Mouse (Mus musculus) forebrain, postnatal 0 days (tissue): ENCODE results near the gene Prepl. TPM values are rescaled to one million over a fixed set of nuclear protein-coding genes. Genes with fewer than 3 reads are reported as not detected.

Source experiments
- ATAC-seq: fragments of 200-750 bp; cut with Nextera tagmentation; 2 replicates; pipeline ENCODE4 v1.8.0; 2017; ENCODE audit warnings: mild to moderate bottlenecking, moderate library complexity
- DNase-seq: peaks from one replicate; pipeline ENCODE4 v3.0.0-alpha.2; 2015
- H3K27ac ChIP-seq: fragments of 300-500 bp; sonication (generic); 2 replicates; pipeline ENCODE4 v1.5.1; 2014; ENCODE audit warnings: low read depth, mild to moderate bottlenecking, antibody characterized with exemption, low read length, moderate library complexity, mixed read lengths
- H3K27me3 ChIP-seq: fragments of 300-500 bp; sonication (generic); 2 replicates; pipeline ENCODE4 v1.6.1; 2014; ENCODE audit warnings: mild to moderate bottlenecking, low read length, mixed read lengths; ENCODE audit not compliant: insufficient read depth
- H3K36me3 ChIP-seq: fragments of 300-500 bp; sonication (generic); 2 replicates; pipeline ENCODE4 v1.6.1; 2014; ENCODE audit warnings: mild to moderate bottlenecking, moderate library complexity; ENCODE audit not compliant: insufficient read depth
- H3K4me1 ChIP-seq: fragments of 300-500 bp; sonication (generic); 2 replicates; pipeline ENCODE4 v1.6.1; 2014; ENCODE audit warnings: antibody characterized with exemption; ENCODE audit not compliant: insufficient read depth
- H3K4me2 ChIP-seq: fragments of 300-500 bp; sonication (generic); 2 replicates; pipeline ENCODE4 v1.6.1; 2014; ENCODE audit warnings: low read depth, mild to moderate bottlenecking, moderate library complexity
- H3K4me3 ChIP-seq: fragments of 300-500 bp; sonication (generic); 2 replicates; pipeline ENCODE4 v1.5.1; 2014; ENCODE audit warnings: low read depth, low read length, mixed read lengths
- H3K9ac ChIP-seq: fragments of 300-500 bp; sonication (generic); 2 replicates; pipeline ENCODE4 v1.6.1; 2014; ENCODE audit warnings: mild to moderate bottlenecking
- H3K9me3 ChIP-seq: fragments of 300-500 bp; sonication (generic); 2 replicates; pipeline ENCODE4 v1.6.1; 2016; ENCODE audit warnings: low read length
- CTCF ChIP-seq: sonication (generic); IDR thresholded peaks from 2 replicates; pipeline ENCODE4 v1.5.1; 2016; ENCODE audit warnings: antibody characterized with exemption, control low read depth, low read depth
- WGBS: fragments of 180-500 bp; shearing (Covaris S2); extraction: QIAGEN DNeasy Blood & Tissue Kit; methylation state at CpG from one replicate; pipeline ENCODE4 v1.1.7; 2014; 5-methylcytosine and 5-hydroxymethylcytosine counted together
- polyA plus RNA-seq: library from polyadenylated mRNA; unstranded; fragments of >200 nt; fragmentation: Nextera tagmentation; extraction: Ambion mirVana; gene quantifications from 2 replicates; pipeline ENCODE4 v1.2.1, GENCODE M21; 2015
- total RNA-seq: library from RNA; depleted of rRNA; stranded (reverse); fragments of >200 nt; gene quantifications from 2 replicates; pipeline ENCODE4 v1.2.3, GENCODE M21; 2014; rRNA removed

The Prepl gene
- total and polyA plus RNA-seq, 2 experiments from 2014 or later, result 105 to 107 TPM

GRCm38 (mm10) chr17:85014632-85015031, 75.4 kb downstream of the Prepl start:
- H3K9ac ChIP-seq, result no peak overlapping the region
- H3K4me2 ChIP-seq, result no peak overlapping the region
- ATAC-seq, result no peak
- TF ChIP-seq CTCF, result no peak
- DNase-seq, result no peak
- H3K27me3 ChIP-seq, result no peaks in the 10 kb centered on the region
- H3K9me3 ChIP-seq, result no peaks in the 10 kb centered on the region
- H3K4me1 ChIP-seq, result no peaks in the 10 kb centered on the region
- no peak overlapping the region for H3K4me3 ChIP-seq
- peaks cover 3% of the 10 kb centered on the region; the same call in 1 of the 2 replicates for H3K36me3 ChIP-seq
- no peak overlapping the region for H3K27ac ChIP-seq
- WGBS, result 90% methylated on average over 3 of the region's 3 CpGs

DNA sequence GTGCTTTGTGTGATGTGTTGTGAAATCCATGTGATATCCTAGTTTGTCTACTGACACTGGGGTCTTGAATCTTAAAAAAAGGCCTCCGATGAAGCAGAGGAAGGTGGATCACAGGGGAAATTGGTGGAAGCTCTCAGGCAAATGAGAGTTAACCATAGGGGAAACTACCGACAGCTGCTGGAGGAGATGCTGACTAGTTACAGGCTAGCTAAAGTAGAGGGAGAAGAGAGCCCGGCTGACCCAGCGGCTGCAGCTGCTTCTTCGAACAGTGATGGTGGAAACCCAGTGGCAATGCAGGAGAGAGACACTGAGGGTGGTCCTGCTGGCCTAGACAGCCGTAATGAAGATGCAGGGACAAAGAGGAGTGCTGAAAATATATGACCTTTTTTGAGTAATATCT, 76.6 kb downstream of the Prepl start:
- Histone ChIP-seq H3K4me1 (no peaks in the 10 kb centered on the region), H3K27ac (no peak overlapping the region; the same call in 1 of the 2 replicates), H3K4me3 (no peak overlapping the region), H3K4me2 (no peak overlapping the region), H3K9me3 (no peaks in the 10 kb centered on the region), H3K36me3 (peaks cover 3% of the 10 kb centered on the region; the same call in 1 of the 2 replicates), H3K9ac (no peak overlapping the region), H3K27me3 (no peaks in the 10 kb centered on the region)
- TF ChIP-seq CTCF, result no peak
- DNase-seq, result no peak
- WGBS, result 69% methylated on average over 6 of the region's 6 CpGs
- ATAC-seq, result no peak

Other genes with a start within 250 kb of the Prepl start
- 49.1 and 68.8 TPM in 2 replicates for gene Ppm1b, start 133.5 kb downstream of the Prepl start, total RNA-seq
- 49.5 and 62.9 TPM in 2 replicates for gene Ppm1b, start 133.5 kb downstream of the Prepl start, polyA plus RNA-seq
- 0.19 and 0.38 TPM in 2 replicates for gene Slc3a1, start 61.9 kb downstream of the Prepl start, total RNA-seq
- 0.08 TPM in 2 replicates for gene Slc3a1, start 61.9 kb downstream of the Prepl start, polyA plus RNA-seq
- gene Camkmt, start 311 bp upstream of the Prepl start, total RNA-seq, result 11.6 and 14.3 TPM in 2 replicates
- 13.7 and 16.4 TPM in 2 replicates for gene Camkmt, start 311 bp upstream of the Prepl start, polyA plus RNA-seq